Mouse (Mus musculus) olfactory bulb, adult 2 months (tissue): ENCODE results near the gene Adipor1. TPM values are rescaled to one million over a fixed set of nuclear protein-coding genes. Genes with fewer than 3 reads are reported as not detected.

Source experiments
- H3K27ac ChIP-seq: fragments of 200-500 bp; 2 replicates; pipeline ENCODE4 v1.5.1; 2012; ENCODE audit warnings: low read depth, low read length; ENCODE audit not compliant: insufficient read depth
- H3K4me1 ChIP-seq: fragments of 200-500 bp; 2 replicates; pipeline ENCODE4 v1.6.1; 2012; ENCODE audit warnings: low read length; ENCODE audit not compliant: control insufficient read depth, insufficient read depth
- H3K4me3 ChIP-seq: fragments of 200-500 bp; 2 replicates; pipeline ENCODE4 v1.5.1; 2012; ENCODE audit warnings: mild to moderate bottlenecking, low read depth, low read length, moderate library complexity; ENCODE audit not compliant: insufficient read depth
- CTCF ChIP-seq: fragments of 200-500 bp; IDR thresholded peaks from 2 replicates; pipeline ENCODE4 v1.5.1; 2012; ENCODE audit warnings: low read depth, mild to moderate bottlenecking, low read length, moderate library complexity; ENCODE audit not compliant: insufficient read depth
- POLR2A ChIP-seq: fragments of 200-500 bp; IDR thresholded peaks from 2 replicates; pipeline ENCODE4 v1.6.1; 2012; ENCODE audit warnings: mild to moderate bottlenecking, low read depth, low read length, moderate library complexity; ENCODE audit not compliant: insufficient read depth
- WGBS: fragments of 180-500 bp; shearing (Covaris S2); methylation state at CpG from one replicate; pipeline ENCODE4 v1.1.7; 2018; 5-methylcytosine and 5-hydroxymethylcytosine counted together
- polyA plus RNA-seq: library from polyadenylated mRNA; stranded (reverse); fragments of >200 nt; gene quantifications from 2 replicates; pipeline ENCODE4 v1.2.4, GENCODE M21; 2012; ENCODE audit warnings: low replicate concordance; ENCODE audit not compliant: missing spikeins, insufficient read depth, insufficient read length

Adipor1 gene
- polyA plus RNA-seq, result not detected in 2 replicates

DNA sequence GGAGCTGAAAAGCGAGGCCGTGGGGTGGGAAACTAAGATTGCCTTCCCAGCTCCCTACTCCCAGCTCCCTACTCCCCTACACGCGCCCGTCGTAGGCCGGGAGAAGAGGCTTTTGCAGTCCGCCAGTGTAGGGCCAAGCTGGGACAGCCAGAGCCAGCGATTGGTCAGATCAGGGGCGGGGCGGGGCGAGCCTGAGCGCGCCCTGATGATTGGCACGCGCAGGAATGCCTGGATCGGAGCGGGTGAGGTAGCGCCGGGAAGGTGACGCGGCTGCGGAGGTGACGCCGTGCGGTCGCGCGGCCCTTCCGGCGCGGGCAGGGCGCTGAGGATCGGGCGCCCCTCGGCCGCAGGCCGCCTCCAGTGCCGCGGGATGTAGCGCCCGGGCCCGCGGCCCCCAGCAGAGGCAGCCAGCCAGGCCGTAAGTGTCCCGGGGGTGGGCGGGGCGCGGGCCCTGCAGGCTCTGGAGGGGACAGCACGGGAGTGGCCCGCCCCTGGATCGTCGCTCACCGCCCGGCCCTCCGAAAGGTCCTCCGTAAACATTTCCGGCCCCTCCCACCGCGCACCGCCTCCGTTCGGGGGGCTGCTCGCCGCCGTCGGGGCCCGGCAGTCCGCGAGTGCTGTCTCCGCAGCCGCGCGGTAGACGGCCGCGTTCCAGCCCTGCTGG is at the start of gene Adipor1:
Adipor1 (plus strand) TSS at position 211 of the 664 bp plus-strand sequence.
- peak within 1 kb of the TSS; percentile 89 for H3K4me3 ChIP-seq
- H3K27ac ChIP-seq, result peak within 1 kb of the TSS; percentile 50
- WGBS, result under 1% methylated on average over 77 of the region's 77 CpGs
- TF ChIP-seq POLR2A (peak; percentile 51), CTCF (no peak)
- peaks cover 4% of the 10 kb centered on the region for H3K4me1 ChIP-seq

DNA sequence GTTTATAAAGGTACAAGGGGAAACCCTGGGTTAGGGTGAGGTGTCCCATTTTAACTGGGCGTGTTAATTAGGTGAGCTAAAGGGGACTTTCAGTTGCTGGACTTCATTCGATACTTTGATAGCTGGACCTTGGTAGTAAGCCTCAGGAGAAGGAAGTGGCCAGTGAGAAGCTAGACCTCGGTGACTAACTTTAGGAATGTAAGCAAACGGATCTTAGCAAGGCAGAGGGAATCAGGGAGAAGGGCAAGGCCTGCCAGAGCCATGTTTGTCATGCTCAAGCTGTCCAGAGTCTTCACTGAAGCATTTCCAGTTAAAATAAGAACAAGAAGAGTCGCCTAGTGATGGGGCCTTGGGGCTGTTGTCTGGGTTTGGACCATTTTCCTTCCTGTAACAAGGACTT is 49.7 kb upstream of the Adipor1 start:
- no peak overlapping the region for H3K4me3 ChIP-seq
- TF ChIP-seq POLR2A, result no peak
- no peak for TF ChIP-seq CTCF
- no peak overlapping the region for H3K27ac ChIP-seq
- peaks cover 3% of the 10 kb centered on the region; the same call in 1 of the 2 replicates for H3K4me1 ChIP-seq
- 71% methylated on average over 5 of the region's 5 CpGs for WGBS

DNA sequence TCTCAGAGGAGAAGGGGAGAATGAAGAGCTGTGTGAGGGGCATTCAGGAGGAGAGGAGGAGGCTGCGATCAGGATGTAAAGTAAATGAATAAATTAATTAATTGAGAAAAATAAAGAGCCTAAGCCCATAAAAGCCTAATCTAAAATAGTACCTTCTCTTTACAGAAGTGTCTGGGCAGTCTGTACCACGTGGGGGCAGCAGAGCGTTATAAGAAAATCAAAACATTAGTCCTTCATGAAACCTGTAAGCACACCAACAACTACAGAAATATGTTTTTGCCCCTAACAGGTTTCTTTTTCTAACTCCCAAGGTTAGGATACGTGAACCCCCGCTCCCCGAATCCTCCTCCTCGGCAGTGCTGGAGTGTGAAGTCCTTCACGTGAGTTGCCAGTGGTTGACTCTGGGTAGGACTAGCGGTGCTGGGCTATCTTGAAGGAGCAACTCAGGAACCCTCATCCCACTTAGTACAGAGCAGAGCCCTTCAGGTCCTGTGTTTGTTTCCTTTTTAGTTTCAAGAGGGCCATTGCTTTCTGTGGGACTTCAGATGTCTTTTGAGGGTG is 46.3 kb upstream of the Adipor1 start:
- no peak overlapping the region for H3K27ac ChIP-seq
- 54% methylated on average over 9 of the region's 9 CpGs for WGBS
- TF ChIP-seq POLR2A, result no peak
- H3K4me1 ChIP-seq, result no peaks in the 10 kb centered on the region
- H3K4me3 ChIP-seq, result no peak overlapping the region

DNA sequence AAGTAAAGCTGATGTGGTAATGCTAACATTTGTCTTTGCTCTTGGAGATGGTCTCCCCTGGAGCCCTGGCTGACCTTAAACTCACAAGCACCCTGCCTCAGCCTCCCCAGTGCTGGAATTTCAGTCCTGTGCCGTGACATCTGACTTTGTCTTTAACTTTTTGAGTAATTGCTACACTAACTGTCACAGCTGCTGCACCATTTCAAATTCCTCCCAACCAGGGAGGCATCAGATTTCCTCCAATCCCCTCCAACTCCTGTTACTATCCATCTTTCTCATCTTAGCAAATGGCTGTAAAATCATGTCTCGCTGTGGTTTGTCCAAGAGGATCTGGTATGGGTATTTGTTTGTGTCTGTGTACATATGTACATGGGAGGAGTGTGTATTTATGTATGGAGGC is 41.1 kb upstream of the Adipor1 start:
- no peak overlapping the region for H3K4me3 ChIP-seq
- WGBS, result 81% methylated on average over 2 of the region's 2 CpGs
- no peak overlapping the region for H3K27ac ChIP-seq
- TF ChIP-seq CTCF (no peak), POLR2A (no peak)
- no peaks in the 10 kb centered on the region for H3K4me1 ChIP-seq

DNA sequence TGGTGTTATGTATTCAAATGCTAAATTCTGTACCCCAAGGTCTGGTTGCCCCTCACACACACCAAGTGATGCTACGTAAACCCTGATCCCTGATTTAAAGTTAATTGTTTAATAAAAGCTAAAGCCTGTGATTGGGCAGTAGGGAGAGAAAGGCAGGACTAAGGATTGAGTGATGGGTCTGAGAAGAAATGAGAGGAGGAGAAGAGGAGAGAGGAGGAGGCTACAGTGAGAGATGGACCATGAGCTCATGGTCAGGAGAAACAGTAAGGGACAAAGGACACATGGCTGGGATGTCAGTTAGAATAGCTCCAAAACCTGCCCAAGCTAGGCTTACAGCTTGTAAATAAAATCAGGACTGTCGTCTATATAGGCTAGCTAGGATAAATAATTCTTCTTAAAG is 34.1 kb upstream of the Adipor1 start:
- H3K27ac ChIP-seq, result no peak overlapping the region
- H3K4me3 ChIP-seq, result no peak overlapping the region
- TF ChIP-seq POLR2A (no peak), CTCF (no peak)
- peaks cover 7% of the 10 kb centered on the region; the same call in 1 of the 2 replicates for H3K4me1 ChIP-seq
- 92% methylated on average over 2 of the region's 2 CpGs for WGBS

DNA sequence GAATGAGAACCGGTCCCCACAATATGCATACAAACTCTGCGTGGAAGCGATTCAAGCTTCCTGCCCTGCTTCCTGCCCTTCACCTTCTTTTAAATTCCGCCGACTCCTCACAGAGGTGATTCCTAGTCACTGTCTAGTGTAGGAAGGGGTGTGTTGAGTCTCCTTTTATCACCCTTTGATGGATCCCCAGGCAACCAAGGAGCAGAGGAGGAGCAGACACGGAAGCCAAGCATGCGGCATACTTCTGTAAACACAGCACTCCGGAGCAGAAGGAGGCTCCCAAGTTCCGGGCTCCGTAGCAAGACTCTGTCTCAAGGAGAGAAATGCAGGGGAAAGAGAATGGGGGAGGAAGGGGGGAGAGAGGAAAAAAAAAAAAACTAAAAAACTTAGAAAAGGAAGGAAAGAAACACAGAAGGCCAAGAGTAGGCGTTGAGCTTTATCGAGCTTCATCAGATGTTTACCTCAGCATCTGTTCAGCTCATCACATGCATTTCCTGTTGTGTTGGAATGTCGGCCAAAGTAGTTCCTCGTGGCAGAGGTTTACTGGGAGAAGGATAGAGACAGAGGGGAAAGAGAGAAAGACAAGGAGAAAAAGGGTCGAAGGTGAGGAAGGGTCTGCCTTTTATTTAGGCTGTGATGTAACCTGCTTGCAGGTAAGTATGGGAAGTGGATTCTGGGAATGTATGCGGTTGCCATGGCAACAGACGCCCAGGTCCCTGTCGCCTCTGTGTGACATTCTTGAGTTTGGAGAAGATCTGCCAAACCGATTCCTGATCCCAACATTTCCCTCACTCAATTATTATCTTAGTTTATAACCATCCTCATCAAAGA is 33.2 kb upstream of the Adipor1 start:
- Histone ChIP-seq H3K4me1 (peaks cover 7% of the 10 kb centered on the region; the same call in 1 of the 2 replicates), H3K27ac (no peak overlapping the region), H3K4me3 (peak overlapping the region; percentile 6; the same call in 1 of the 2 replicates)
- WGBS, result 12% methylated on average over 19 of the region's 19 CpGs
- TF ChIP-seq POLR2A (no peak), CTCF (no peak)

DNA sequence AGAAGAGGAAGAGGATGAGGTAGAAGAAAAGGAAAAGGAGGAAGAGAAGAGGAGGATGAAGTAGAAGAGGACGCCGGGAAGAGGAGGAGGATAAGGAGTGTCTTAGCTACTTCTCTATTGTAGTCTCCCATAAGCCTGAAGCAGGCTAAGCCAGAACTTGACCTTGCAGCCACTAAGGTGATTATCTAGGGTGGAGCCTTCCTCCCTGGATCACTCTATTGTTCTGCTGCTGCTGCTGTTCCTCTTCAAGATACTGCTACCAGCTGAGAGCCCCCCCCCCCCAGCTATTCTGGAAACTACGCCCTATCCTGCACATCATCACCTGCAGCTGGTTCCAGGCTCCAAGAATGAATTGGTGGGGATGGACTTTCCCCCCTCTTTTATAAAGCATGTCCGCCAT is 30.6 kb upstream of the Adipor1 start:
- WGBS, result 82% methylated on average over 4 of the region's 4 CpGs
- Histone ChIP-seq H3K4me1 (peaks cover 7% of the 10 kb centered on the region; the same call in 1 of the 2 replicates), H3K27ac (no peak overlapping the region), H3K4me3 (no peak overlapping the region)
- TF ChIP-seq POLR2A (no peak), CTCF (no peak)

DNA sequence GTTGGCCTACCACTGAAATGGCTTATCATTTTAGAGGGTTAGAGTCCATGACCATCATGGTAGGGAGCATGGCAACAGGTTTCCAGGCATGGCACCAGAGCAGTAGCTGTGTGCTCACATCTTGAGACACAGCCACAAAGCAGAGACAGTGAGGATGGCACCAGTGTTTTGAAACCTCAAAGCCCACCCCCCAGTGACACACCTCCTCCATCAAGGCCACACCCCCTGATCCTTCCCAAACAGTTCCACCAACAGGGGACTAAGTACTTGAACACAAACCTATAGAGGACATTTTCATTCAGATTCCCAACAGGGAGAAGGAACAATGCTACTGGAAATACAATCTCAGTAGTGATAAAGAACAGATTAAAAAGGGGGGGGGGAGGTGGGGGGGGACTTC is 30.0 kb upstream of the Adipor1 start:
- peaks cover 7% of the 10 kb centered on the region; the same call in 1 of the 2 replicates for H3K4me1 ChIP-seq
- no peak overlapping the region for H3K27ac ChIP-seq
- H3K4me3 ChIP-seq, result no peak overlapping the region
- no peak for TF ChIP-seq POLR2A

DNA sequence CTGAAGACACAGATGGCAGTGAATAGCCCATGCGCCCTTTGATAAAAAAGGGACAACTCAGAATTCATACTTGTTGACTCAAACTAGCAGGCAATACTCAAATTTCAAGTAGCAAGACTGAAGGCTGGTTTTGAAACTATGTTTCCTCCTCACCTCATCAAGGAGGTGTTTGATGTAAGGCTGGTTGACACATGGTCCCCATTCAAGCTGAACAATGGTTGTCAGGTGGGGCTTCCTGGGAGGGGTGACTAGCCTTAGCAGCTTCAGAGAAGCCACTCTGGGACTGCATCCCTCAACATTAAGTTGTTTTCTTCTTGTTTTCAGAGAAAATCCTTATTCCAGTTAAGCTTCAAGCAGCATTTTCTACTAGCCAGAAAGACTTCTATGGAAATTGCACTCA is 29.5 kb upstream of the Adipor1 start, which contains the start of gene 4933406M09Rik:
4933406M09Rik (plus strand) TSS at position 275 of the 400 bp plus-strand sequence.
- TF ChIP-seq POLR2A (no peak), CTCF (no peak)
- Histone ChIP-seq H3K27ac (no peak within 1 kb of the TSS), H3K4me1 (peaks cover 7% of the 10 kb centered on the region; the same call in 1 of the 2 replicates), H3K4me3 (no peak within 1 kb of the TSS)
- WGBS, result 89% methylated on average over 1 of the region's 1 CpGs
